Mouse (Mus musculus): Measurements from ENCODE around the gene Tomm22. TPM values are rescaled to one million over a fixed set of nuclear protein-coding genes. Genes with fewer than 3 reads are reported as not detected.
A peak's percentile ranks its signal among the peaks of the same experiment; 100 is the strongest.

The Tomm22 gene
- polyA plus RNA-seq, 1 experiment = 145 TPM

DNA sequence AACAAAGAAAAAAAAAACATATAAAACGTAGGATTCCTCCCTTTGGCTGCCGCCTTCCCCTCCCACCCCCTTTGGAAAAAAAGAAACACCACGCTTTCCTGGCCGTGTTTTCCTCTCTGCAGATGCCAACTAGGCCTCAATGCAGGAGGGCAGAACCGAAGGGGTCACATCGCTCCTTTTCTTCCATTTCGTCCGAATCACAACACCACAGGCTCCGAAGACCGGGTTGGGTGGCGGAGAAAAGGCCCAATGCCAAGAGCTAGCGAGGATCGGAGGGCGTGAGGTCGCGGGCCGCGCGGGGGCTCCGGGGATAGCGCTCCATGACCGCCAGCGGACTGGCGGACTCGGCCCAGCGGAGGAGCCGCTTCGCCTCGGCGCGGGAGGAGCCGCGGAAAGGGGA is 16.5 kb downstream of the Tomm22 start:
- no peaks in the 10 kb centered on the region for H3K27me3 ChIP-seq (ENCODE audit: control insufficient read depth, insufficient read depth, low read length, poor library complexity, severe bottlenecking)
- H3K4me3 ChIP-seq (ENCODE audit: low read depth, low read length) = peak overlapping the region; percentile 94
- H3K36me3 ChIP-seq (ENCODE audit: control insufficient read depth, insufficient read depth, low read length, poor library complexity, severe bottlenecking) = no peaks in the 10 kb centered on the region
- TF ChIP-seq CTCF (IDR thresholded peaks at IDR 0.05; ENCODE audit: low read depth, low read length) (no peak), EP300 (IDR thresholded peaks at IDR 0.05; ENCODE audit: insufficient read depth, low read depth, low read length) (no peak), POLR2A (IDR thresholded peaks at IDR 0.05; ENCODE audit: insufficient read depth, low read length) (no peak)
- peaks cover 4% of the 10 kb centered on the region for H3K4me1 ChIP-seq (ENCODE audit: control insufficient read depth, insufficient read depth, low read length)
- H3K9ac ChIP-seq (ENCODE audit: low read depth, poor library complexity, severe bottlenecking) = peak overlapping the region; percentile 90
- no peak overlapping the region for H3K27ac ChIP-seq (ENCODE audit: insufficient read depth, low read length)
- no peaks in the 10 kb centered on the region for H3K9me3 ChIP-seq (replicated peaks; ENCODE audit: control insufficient read depth, insufficient read depth, low read length, poor library complexity, severe bottlenecking)

DNA sequence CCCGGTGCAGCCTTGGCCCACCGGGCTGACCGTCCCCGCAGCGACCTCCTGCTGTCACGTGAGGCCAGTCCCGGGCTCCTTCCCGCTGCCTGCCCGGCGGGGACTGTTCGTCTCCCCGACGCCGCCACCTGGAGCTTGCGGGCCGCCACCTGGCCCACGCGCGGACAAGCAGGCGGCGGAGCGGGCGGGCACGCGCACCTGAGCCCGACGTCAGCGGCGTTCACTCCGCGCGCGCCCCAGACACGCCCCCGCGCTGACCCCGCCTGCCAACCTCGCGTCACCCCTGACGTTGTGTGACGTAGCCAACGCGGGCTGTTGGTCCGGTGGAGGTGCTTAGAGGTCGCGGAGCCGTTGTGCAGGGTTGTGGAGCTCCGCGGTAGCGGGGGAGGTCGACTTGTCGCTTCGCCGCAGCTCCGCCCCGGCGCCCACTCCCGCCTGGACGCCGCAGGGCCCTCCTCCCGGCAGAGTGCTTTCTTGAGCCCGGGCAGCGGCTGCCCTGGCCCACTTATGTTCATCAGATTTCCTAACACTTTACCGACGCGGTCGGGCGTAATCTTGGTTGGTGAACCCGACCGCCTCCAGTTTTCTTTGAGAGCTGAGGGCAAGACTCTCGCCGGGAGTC is 17.1 kb downstream of the Tomm22 start, which contains the start of gene Josd1:
Gene Josd1, minus strand, starts transcription at position 274 of the 622 bp plus-strand sequence.
- H3K4me3 ChIP-seq (ENCODE audit: low read depth, low read length) = peak within 1 kb of the TSS; percentile 94
- H3K27me3 ChIP-seq (ENCODE audit: control insufficient read depth, insufficient read depth, low read length, poor library complexity, severe bottlenecking) = no peaks in the 10 kb centered on the region
- H3K9ac ChIP-seq (ENCODE audit: low read depth, poor library complexity, severe bottlenecking) = peak within 1 kb of the TSS; percentile 90
- H3K9me3 ChIP-seq (replicated peaks; ENCODE audit: control insufficient read depth, insufficient read depth, low read length, poor library complexity, severe bottlenecking) = no peaks in the 10 kb centered on the region
- TF ChIP-seq EP300 (IDR thresholded peaks at IDR 0.05; ENCODE audit: insufficient read depth, low read depth, low read length) = no peak
- peak; percentile 78 for TF ChIP-seq POLR2A (IDR thresholded peaks at IDR 0.05; ENCODE audit: insufficient read depth, low read length)
- peak within 1 kb of the TSS; percentile 83 for H3K27ac ChIP-seq (ENCODE audit: insufficient read depth, low read length)
- no peaks in the 10 kb centered on the region for H3K36me3 ChIP-seq (ENCODE audit: control insufficient read depth, insufficient read depth, low read length, poor library complexity, severe bottlenecking)
- peaks cover 4% of the 10 kb centered on the region for H3K4me1 ChIP-seq (ENCODE audit: control insufficient read depth, insufficient read depth, low read length)

DNA sequence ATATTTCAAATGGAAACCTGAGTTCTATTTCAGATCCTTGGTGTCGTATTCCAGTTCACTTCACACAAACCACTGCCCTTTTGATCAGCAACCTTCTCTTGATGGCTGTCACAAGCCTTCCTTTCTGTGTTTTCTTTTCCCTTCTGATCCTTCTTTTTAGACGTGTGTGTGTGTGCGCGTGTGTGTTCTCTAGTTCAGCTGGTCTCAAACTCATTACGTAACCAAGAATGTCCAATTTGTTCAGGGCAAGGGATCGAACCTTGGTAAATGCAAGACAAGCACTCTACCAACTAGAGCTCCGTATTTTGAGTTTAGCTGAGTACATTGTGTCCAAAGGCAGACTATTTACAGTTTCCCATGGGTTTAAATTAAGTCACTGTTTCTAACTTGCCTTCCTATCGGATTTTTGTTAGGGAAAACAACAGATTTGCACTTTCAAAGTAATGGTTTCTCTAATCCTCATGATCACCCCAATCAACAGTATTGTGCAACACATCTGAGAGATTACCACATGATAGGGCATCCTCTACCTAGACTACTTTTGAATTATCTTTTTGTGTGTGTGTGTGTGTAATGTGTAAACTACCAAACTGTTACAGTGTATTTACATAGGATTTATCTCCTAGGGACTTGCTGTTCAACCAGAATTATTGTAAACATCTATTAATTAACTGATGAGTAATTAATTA is 17.8 kb downstream of the Tomm22 start:
- Histone ChIP-seq H3K9ac (ENCODE audit: low read depth, poor library complexity, severe bottlenecking) (peak overlapping the region; percentile 90), H3K9me3 (replicated peaks; ENCODE audit: control insufficient read depth, insufficient read depth, low read length, poor library complexity, severe bottlenecking) (no peaks in the 10 kb centered on the region), H3K4me3 (ENCODE audit: low read depth, low read length) (peak overlapping the region; percentile 94), H3K4me1 (ENCODE audit: control insufficient read depth, insufficient read depth, low read length) (peaks cover 4% of the 10 kb centered on the region), H3K27me3 (ENCODE audit: control insufficient read depth, insufficient read depth, low read length, poor library complexity, severe bottlenecking) (no peaks in the 10 kb centered on the region), H3K36me3 (ENCODE audit: control insufficient read depth, insufficient read depth, low read length, poor library complexity, severe bottlenecking) (no peaks in the 10 kb centered on the region), H3K27ac (ENCODE audit: insufficient read depth, low read length) (peak overlapping the region; percentile 83)
- TF ChIP-seq CTCF (IDR thresholded peaks at IDR 0.05; ENCODE audit: low read depth, low read length) = no peak

DNA sequence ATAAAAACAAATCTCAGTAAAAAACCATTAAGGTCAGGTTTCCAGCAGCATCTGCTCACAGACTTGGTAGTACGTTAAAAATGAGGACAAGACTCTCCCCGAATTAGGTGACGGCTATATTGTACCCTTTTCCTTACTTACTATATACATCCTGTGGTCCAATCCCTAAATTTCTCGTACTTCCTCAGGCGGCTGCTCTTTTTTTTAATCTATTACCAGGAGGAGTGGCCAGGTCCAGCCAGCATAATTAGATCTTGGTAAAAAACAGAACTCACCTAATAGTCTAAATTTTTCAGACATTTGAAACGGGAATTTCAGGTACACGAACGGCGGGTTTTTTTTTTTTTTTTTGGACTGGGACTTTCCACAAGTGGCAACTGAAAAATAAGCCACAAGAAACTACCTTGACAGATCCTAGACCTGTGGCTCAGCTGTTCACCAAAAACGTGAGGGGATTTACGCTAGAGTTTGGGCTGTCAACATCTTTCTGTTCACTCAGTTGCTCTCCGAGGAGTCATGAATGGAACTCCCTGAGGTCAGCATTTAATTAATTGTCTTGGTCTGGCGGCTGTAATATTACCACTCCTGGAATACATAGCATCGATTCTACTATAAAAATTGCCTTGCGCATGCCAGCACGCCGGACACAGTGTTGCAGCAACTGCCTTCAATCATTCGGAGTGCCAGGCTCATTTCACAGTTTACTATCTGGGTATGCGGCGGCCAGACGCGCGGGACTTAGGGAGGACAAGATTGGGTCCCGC is 19.2 kb downstream of the Tomm22 start:
- H3K9me3 ChIP-seq (replicated peaks; ENCODE audit: control insufficient read depth, insufficient read depth, low read length, poor library complexity, severe bottlenecking) = no peaks in the 10 kb centered on the region
- H3K36me3 ChIP-seq (ENCODE audit: control insufficient read depth, insufficient read depth, low read length, poor library complexity, severe bottlenecking) = no peaks in the 10 kb centered on the region
- peaks cover 3% of the 10 kb centered on the region for H3K4me1 ChIP-seq (ENCODE audit: control insufficient read depth, insufficient read depth, low read length)
- no peaks in the 10 kb centered on the region for H3K27me3 ChIP-seq (ENCODE audit: control insufficient read depth, insufficient read depth, low read length, poor library complexity, severe bottlenecking)
- peak overlapping the region; percentile 31 for H3K9ac ChIP-seq (ENCODE audit: low read depth, poor library complexity, severe bottlenecking)
- peak; percentile 31 for TF ChIP-seq POLR2A (IDR thresholded peaks at IDR 0.05; ENCODE audit: insufficient read depth, low read length)
- no peak for TF ChIP-seq CTCF (IDR thresholded peaks at IDR 0.05; ENCODE audit: low read depth, low read length)
- H3K4me3 ChIP-seq (ENCODE audit: low read depth, low read length) = peak overlapping the region; percentile 80
- no peak overlapping the region for H3K27ac ChIP-seq (ENCODE audit: insufficient read depth, low read length)

DNA sequence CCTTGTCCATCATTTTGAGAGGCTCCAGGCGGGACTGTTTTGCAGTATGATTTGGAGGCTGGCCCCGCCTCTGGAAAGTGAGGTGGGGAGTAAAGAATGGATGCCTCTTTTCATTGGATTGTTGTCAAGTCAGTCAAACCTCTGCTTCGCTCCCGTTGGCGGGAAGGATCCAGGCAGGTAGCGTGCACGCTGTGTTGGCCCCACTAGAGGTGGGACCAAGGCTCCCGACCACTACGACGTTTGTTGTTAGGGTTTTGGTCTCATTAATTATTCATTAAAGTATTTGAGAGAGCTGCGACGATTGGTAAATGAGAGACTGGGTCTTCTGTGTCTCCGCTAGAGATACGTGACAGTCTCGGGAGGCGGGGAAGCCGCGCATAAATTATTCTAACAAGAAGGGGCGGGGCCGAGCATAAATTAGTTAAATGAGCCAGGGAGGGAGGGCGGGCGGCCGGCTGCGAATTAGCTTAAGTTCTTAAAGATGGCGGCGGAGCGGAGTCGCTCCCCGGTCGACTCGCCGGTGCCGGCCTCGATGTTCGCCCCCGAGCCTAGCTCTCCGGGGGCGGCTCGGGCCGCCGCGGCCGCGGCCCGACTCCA is 19.9 kb downstream of the Tomm22 start, which contains the start of gene Gtpbp1:
Gene Gtpbp1, plus strand, starts transcription at position 420 of the 597 bp plus-strand sequence.
- Histone ChIP-seq H3K27me3 (ENCODE audit: control insufficient read depth, insufficient read depth, low read length, poor library complexity, severe bottlenecking) (no peaks in the 10 kb centered on the region), H3K9me3 (replicated peaks; ENCODE audit: control insufficient read depth, insufficient read depth, low read length, poor library complexity, severe bottlenecking) (no peaks in the 10 kb centered on the region), H3K4me3 (ENCODE audit: low read depth, low read length) (peak within 1 kb of the TSS; percentile 80), H3K27ac (ENCODE audit: insufficient read depth, low read length) (no peak within 1 kb of the TSS), H3K9ac (ENCODE audit: low read depth, poor library complexity, severe bottlenecking) (peak within 1 kb of the TSS; percentile 97), H3K36me3 (ENCODE audit: control insufficient read depth, insufficient read depth, low read length, poor library complexity, severe bottlenecking) (no peaks in the 10 kb centered on the region), H3K4me1 (ENCODE audit: control insufficient read depth, insufficient read depth, low read length) (peaks cover 2% of the 10 kb centered on the region)
- TF ChIP-seq EP300 (IDR thresholded peaks at IDR 0.05; ENCODE audit: insufficient read depth, low read depth, low read length) (no peak), POLR2A (IDR thresholded peaks at IDR 0.05; ENCODE audit: insufficient read depth, low read length) (peak; percentile 19), CTCF (IDR thresholded peaks at IDR 0.05; ENCODE audit: low read depth, low read length) (no peak)

All from ES-Bruce4 (cell line).